Mouse (Mus musculus) liver, postnatal 0 days (tissue): ENCODE measurements around the gene Gm44805.

ENCODE experiments used
- CTCF ChIP-seq: sonication (generic); IDR thresholded peaks from 2 replicates; pipeline ENCODE4 v1.5.1; 2016; ENCODE audit warnings: antibody characterized with exemption, low read depth
- EP300 ChIP-seq: IDR thresholded peaks from 2 replicates; pipeline ENCODE4 v1.6.1; 2016; ENCODE audit warnings: antibody characterized with exemption, low read depth, mild to moderate bottlenecking

DNA sequence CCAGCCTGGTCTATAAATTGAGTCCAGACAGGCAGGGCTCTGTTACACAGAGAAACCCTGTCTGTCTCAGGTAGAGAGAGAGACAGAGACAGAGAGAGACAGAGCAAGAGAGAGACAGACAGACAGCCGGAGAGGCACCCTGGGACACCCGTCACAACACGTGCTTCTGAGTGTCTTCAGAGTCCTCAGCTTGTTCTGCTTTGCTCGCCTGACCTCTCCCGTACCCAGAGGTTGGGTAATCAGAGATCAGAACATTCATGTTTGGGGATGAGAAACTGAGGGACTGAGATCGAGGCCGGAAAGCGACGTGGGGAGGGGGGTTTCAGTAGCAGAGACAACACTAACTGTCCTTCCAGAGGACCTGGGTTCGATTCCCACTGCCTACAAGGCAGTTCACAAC is 5.4 kb downstream of the Gm44805 start:
- TF ChIP-seq CTCF: no peak
- no peak for TF ChIP-seq EP300
